Mouse (Mus musculus): Measurements from ENCODE around the gene Plxnd1. TPM values are rescaled to one million over a fixed set of nuclear protein-coding genes. Genes with fewer than 3 reads are reported as not detected.

Plxnd1 gene
- total and polyA plus RNA-seq, 3 experiments = 27.7 to 73.8 (median 63.2) TPM

DNA sequence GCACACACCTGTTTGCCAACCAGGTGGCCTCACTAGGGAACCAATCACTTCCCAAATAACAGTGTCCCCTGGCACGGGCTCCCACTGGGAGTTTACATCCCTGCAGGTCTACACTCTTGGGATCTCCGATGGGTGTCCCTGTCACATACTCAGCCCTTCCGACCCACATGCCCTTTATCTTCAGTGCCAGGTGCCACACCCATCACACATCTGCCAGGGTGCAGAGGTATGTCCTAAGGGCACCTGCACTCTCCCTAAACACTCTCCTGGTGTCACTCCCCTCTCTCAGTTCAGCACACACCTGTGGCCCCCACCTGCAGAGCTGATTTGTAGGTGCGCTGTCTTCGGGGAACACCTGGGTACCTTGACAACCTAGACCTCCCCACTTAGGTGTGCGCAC is 1.8 kb downstream of the Plxnd1 start:
- peaks cover 11% of the 10 kb centered on the region for H3K27me3 ChIP-seq (replicated peaks)
- H3K9ac ChIP-seq (ENCODE audit: insufficient read depth, low read depth) = peak overlapping the region; percentile 6; the same call in 1 of the 2 replicates
- H3K4me1 ChIP-seq (ENCODE audit: control insufficient read depth in 1 of 2, insufficient read depth in 2 of 2) = peaks cover 30 to 83% of the 10 kb centered on the region in 2 experiments
- dilution Hi-C loops (cut with MboI; ENCODE audit: extremely low pct_ligation_motif_present, extremely low pct_unique_long_range_greater_than_20kb, low sequenced_read_pairs) = no loop called here
- H3K36me3 ChIP-seq (replicated peaks in 1 of 2; ENCODE audit: control insufficient read depth in 1 of 2, insufficient read depth in 1 of 2, low read length in 1 of 2) = no peaks in the 10 kb centered on the region
- in situ Hi-C loops (cut with MboI; ENCODE audit: low pct_ligation_motif_present, low pct_unique_long_range_greater_than_20kb, low sequenced_read_pairs) = no loop called here
- H3K27ac ChIP-seq (ENCODE audit: insufficient read depth, low read depth) = no peak overlapping the region
- H3K4me2 ChIP-seq (ENCODE audit: insufficient read depth, low read depth, poor library complexity, severe bottlenecking) = peak overlapping the region; percentile 91
- DNase-seq (ENCODE audit: extremely low read depth) = no peak
- TF ChIP-seq ZC3H11A (IDR thresholded peaks at IDR 0.05; ENCODE audit: low read depth, low read length) (no peak), MYC (IDR thresholded peaks at IDR 0.05; ENCODE audit: low read depth, low read length) (no peak), TBP (conservative IDR thresholded peaks at IDR 0.05; ENCODE audit: low read depth, low read length) (no peak), CTCF (conservative IDR thresholded peaks at IDR 0.05 in 1 of 2, IDR thresholded peaks at IDR 0.05 in 1 of 2; ENCODE audit: low read depth in 2 of 2, low read length in 2 of 2) (no peak), RAD21 (IDR thresholded peaks at IDR 0.05; ENCODE audit: low read depth, low read length) (no peak), USF1 (IDR thresholded peaks at IDR 0.05; ENCODE audit: low read depth, low read length) (no peak), ELF1 (IDR thresholded peaks at IDR 0.05; ENCODE audit: low read depth, low read length) (no peak), PAX5 (IDR thresholded peaks at IDR 0.05; ENCODE audit: low read length) (no peak), SIN3A (IDR thresholded peaks at IDR 0.05; ENCODE audit: low read length) (no peak), MEF2A (IDR thresholded peaks at IDR 0.05; ENCODE audit: borderline replicate concordance, low read depth, low read length) (0 out of 2 replicates have a peak, but pooled peaks have one; percentile 1), E2F4 (IDR thresholded peaks at IDR 0.05; ENCODE audit: insufficient replicate concordance, low read depth, low read length) (no peak), MXI1 (IDR thresholded peaks at IDR 0.05; ENCODE audit: low read depth, low read length) (0 out of 2 replicates have a peak, but pooled peaks have one; percentile 1)
- no peaks in the 10 kb centered on the region for H3K9me3 ChIP-seq (replicated peaks; ENCODE audit: low read length)
- H3K79me2 ChIP-seq (replicated peaks; ENCODE audit: control insufficient read depth, extremely low read depth, insufficient read depth, poor library complexity, severe bottlenecking) = peaks cover 40% of the 10 kb centered on the region
- peak overlapping the region; percentile 69 to 96 (median 88) for H3K4me3 ChIP-seq (replicated peaks in 1 of 3; ENCODE audit: low read depth in 2 of 3, low read length in 2 of 3, poor library complexity in 1 of 3)

DNA sequence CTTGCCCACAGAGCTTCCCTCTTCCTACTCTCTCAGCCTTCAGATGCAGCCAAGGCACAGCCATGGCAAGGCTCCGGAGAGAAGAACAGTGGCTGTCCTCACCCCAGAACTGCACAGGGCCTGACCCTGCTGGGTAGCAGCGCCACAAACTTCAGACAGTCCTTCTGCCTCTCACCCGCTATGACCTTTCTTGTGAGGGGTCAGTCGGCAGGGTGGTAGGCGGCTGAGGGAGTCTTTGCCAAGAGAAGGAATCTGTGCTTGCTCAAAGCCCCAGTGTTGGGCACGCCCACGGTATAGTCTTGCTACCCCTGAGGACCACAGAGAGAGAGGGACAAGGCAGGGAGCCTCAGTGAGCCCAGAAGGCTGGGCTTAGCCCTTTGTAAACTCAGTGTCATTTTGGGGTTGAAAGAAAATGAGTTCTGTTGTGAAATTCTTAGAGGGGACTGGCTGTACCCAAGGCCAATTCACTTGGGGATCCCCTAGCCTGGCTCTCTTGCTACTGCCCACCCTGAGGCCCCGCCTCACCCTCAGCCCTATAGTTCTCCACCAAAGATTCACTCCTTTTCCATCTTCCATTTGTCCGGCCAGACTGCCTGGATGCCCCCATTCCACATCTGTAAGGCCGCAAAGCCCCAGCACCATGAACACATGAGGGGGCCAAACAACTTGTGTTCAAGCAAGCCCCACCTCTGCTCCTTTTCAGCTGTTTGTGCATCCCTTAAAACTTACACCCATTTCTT is 2.8 kb downstream of the Plxnd1 start:
- H3K27ac ChIP-seq (ENCODE audit: insufficient read depth, low read depth) = peak overlapping the region; percentile 96
- peaks cover 11% of the 10 kb centered on the region for H3K27me3 ChIP-seq (replicated peaks)
- H3K9ac ChIP-seq (ENCODE audit: insufficient read depth, low read depth) = peak overlapping the region; percentile 6; the same call in 1 of the 2 replicates
- H3K9me3 ChIP-seq (replicated peaks; ENCODE audit: low read length) = no peaks in the 10 kb centered on the region
- in situ Hi-C loops (cut with MboI; ENCODE audit: low pct_ligation_motif_present, low pct_unique_long_range_greater_than_20kb, low sequenced_read_pairs) (no loop called here), dilution Hi-C loops (cut with MboI; ENCODE audit: extremely low pct_ligation_motif_present, extremely low pct_unique_long_range_greater_than_20kb, low sequenced_read_pairs) (no loop called here)
- peak overlapping the region; percentile 91 for H3K4me2 ChIP-seq (ENCODE audit: insufficient read depth, low read depth, poor library complexity, severe bottlenecking)
- H3K36me3 ChIP-seq (replicated peaks in 1 of 2; ENCODE audit: control insufficient read depth in 1 of 2, insufficient read depth in 1 of 2, low read length in 1 of 2) = no peaks in the 10 kb centered on the region
- peak overlapping the region; percentile 69 to 96 (median 88) for H3K4me3 ChIP-seq (replicated peaks in 1 of 3; ENCODE audit: low read depth in 2 of 3, low read length in 2 of 3, poor library complexity in 1 of 3)
- DNase-seq (ENCODE audit: extremely low read depth) = no peak
- H3K79me2 ChIP-seq (replicated peaks; ENCODE audit: control insufficient read depth, extremely low read depth, insufficient read depth, poor library complexity, severe bottlenecking) = peaks cover 40% of the 10 kb centered on the region
- TF ChIP-seq JUN (IDR thresholded peaks at IDR 0.05; ENCODE audit: insufficient read depth, low read depth, low read length) (no peak), SIN3A (IDR thresholded peaks at IDR 0.05; ENCODE audit: low read length) (no peak), TBP (conservative IDR thresholded peaks at IDR 0.05; ENCODE audit: low read depth, low read length) (no peak), ELF1 (IDR thresholded peaks at IDR 0.05; ENCODE audit: low read depth, low read length) (no peak), MAZ (IDR thresholded peaks at IDR 0.05; ENCODE audit: low read depth, low read length) (no peak), IRF4 (IDR thresholded peaks at IDR 0.05; ENCODE audit: low read depth, low read length) (no peak), UBTF (IDR thresholded peaks at IDR 0.05; ENCODE audit: low read depth, low read length) (no peak)
- H3K4me1 ChIP-seq (ENCODE audit: control insufficient read depth in 1 of 2, insufficient read depth in 2 of 2) = peaks cover 33 to 83% of the 10 kb centered on the region in 2 experiments

Data from CH12.LX (cell line).